Mouse (Mus musculus): Measurements from ENCODE around the gene Ostc. TPM values are rescaled to one million over a fixed set of nuclear protein-coding genes. Genes with fewer than 3 reads are reported as not detected.

Ostc gene
- polyA plus RNA-seq, 2 experiments from 2014 or later = 173 TPM

DNA sequence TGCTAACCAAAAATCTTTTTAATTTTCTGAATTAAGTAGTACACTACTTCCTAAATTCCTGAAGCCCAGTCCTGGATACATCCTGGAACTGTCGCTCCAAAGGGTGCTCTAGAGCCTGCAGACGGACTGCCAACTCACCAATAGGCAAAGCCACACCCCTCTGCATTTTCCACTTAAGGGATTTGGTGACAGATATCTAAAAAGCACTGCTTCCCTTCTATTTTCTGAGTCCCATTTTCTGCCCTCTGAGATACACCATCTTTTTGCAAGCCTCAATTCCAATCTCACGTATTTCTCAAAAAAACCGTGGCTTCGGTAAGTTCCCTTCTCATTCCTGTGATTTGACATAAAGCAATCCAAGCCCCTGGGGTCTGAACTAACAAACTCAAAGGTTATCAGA is 715 bp downstream of the Ostc start:
- no peak for ATAC-seq

DNA sequence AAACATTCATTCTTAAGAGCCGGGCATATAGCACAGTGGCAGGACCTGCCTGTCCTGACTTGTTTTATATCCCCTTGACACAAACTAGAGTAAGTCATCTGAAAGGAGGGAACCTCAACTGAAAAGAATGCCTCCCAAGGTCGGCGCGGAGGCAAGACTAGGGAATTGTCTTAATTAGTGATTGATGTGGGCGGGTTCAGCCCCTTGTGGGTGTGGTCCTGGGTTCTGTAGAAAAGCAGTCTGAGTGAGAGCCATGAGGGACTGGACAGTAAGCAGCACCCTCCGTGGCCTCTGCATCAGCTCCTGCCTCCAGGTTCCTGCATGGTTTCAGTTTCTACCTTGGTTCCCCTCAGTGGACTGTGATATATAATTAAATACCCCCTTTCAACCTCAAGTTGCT is 7.0 kb downstream of the Ostc start:
- no peak for ATAC-seq

DNA sequence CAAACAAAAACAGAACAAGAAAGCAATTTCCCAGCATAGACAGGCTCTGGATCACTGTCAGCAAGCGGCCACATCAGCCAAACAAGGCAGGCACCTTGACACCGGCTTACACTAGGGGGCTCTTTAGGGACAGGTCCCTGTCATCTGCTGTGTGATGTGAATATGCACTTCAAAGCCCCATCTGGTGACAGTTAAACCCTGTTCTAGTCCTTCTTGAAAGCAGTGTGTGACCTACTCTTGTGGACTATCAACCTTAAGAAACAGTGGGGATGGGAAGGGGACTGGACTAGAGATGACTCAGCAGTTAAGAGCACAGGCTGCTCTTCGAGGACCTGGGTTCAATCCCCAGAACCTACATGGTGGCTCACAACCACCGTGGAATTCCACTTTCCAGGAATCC is 11.6 kb downstream of the Ostc start:
- ATAC-seq = no peak

DNA sequence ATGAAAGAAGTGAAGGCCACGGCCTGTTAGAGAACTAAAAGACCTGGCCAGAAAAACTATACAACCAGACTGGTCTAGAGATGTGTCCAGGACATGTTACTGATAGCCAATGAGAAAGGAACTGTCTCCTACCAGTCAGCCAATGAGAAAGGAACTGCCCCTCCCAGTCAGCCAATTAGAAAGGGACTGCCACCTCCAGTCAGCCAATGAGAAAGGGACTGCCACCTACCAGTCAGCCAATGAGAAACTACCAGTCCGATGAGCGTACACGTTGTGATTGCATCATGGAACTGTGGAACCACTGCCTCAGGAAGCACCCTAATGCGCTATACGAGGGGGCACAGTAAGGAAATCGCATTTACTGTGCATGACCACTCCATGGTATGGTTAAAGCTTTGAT is 14.5 kb downstream of the Ostc start:
- ATAC-seq = no peak

DNA sequence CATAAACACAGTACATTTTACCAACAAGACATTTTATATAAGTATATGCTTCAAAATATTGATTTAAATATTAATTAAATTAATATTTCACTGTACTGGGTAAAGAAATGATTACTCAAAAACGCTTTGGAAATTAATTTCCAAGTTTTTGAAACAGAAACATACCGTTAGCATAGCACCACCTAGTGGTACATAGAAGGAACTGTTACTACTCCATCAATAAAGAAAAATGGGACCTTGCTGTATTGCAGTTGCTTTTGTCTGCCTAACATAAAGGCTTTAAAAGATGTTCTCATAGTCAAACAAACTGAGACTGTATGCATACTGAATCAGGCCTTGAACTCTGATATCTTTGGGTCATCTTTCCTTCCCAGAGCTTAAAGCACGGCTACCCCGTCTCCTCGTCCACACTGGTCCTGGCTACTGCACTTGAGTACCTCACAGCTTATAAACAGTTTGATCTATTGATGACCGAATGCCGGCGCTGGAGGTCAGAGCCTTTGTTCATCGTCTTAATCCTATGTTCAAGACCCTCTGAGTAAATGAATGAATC is 15.1 kb downstream of the Ostc start:
- no peak for ATAC-seq

DNA sequence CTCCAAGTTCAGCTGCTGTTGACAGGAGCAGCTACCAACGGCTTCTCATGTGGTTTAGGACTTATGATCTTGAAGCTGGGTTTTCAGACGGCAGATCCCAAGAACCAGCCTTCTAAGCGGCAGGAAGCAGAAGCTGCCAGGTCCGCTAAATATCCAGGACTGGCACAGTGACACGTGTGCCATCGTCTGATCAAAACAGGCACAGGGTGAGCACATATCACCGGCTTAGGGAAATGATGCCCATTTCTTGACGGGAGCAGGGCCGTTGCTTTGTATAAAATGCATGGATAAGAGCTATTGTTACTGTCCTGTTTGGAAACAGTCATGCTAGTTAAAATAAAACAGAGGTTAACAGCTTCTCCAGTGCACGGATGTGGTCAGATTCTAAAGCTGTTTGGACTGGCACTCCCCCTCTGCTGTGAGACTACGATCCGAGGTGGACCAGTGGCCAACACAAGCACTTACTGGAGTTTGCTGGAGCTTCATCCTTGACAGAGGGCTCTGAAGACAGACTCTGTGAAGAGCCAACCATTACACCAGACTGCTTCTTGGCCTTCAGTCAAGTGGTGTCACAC is 17.6 kb downstream of the Ostc start:
- peak; percentile 56 for ATAC-seq

DNA sequence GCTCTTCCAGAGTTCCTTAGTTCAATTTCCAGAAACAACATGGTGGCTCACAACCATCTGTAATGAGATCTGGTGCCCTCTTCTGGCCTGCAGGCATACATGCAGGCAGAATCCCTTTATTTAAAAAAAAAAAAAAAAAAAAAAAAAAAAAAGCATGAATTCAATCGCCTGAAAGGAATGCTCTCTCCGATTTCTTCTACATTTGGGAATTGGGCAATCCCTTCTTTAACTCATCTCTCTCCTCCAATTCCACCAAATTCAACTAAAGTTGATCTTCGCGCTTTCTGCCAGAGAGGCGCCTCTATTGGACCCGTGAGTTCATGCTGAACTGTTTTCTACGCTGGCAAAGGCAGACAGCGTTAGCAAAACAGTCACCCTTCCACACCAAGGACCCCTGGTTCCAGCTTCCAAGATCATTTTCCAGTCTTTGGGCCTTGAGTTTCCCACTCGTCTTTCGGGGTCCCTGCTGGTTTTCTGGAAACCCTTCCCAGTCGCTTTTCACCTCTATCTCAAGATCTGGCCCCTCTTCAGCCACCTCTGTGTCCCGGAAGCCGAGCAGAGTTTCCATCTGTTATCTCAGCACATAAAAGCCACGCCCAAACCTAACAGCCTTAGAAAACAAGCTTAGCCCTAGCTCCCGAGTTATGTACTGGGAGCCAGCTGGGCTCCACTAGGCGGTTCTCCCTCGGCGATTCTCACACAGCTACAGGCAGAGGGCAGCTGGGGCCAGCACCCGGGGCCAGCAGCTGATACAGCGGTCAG is 18.2 kb downstream of the Ostc start:
- ATAC-seq = peak; percentile 87

DNA sequence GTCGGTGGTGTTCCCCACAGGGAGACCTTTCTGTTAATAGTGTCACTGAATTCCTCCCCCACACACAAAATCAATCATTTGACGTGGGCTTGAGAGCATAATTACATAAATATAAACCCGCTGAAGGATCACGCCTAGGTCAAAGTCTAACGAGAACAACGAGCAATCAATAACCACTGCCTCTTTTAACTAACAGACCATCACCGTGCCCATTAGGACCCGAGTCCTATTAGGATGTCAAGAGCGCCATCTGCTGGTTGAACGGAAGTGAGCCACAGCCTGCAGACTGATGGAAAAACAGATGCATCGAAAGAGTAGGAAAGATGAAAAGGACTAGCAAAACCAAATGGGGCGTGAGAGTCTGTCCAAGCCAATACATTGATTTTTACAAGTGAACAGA is 19.6 kb downstream of the Ostc start:
- peak; percentile 12 for ATAC-seq

DNA sequence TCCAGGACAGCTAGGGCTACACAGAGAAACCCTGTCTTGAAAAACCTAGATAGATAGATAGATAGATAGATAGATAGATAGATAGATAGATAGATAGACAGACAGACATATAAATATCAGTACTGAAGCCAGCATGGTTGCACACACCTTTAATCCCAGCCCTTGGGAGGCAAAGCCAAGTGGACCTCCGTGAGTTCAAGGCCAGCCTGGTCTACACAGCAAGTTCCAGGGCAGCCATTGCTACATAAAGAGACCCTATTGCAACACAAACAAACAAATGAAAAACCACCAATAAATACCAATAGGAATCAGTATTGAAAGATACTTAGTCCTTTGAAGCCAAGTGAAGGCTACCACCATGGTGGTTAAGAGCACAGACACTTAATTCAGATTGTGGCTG is 22.2 kb downstream of the Ostc start:
- no peak for ATAC-seq

DNA sequence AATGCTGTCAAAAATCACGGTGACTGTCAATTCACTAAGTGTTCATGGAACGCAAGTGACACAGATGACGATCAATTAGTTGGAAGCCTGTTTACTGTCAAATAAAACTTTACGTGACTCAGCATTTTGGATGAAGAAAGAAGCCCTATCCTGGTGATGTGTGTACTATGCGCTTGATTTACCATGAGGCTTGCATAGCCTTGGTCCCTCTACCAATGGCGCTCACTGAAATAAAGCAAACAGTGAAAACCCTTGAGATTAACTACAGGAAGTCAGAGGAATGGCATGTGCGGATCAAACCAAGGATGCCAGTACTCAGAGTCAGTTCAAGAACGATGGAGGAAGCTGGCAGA is 24.3 kb downstream of the Ostc start:
- no peak for ATAC-seq

DNA sequence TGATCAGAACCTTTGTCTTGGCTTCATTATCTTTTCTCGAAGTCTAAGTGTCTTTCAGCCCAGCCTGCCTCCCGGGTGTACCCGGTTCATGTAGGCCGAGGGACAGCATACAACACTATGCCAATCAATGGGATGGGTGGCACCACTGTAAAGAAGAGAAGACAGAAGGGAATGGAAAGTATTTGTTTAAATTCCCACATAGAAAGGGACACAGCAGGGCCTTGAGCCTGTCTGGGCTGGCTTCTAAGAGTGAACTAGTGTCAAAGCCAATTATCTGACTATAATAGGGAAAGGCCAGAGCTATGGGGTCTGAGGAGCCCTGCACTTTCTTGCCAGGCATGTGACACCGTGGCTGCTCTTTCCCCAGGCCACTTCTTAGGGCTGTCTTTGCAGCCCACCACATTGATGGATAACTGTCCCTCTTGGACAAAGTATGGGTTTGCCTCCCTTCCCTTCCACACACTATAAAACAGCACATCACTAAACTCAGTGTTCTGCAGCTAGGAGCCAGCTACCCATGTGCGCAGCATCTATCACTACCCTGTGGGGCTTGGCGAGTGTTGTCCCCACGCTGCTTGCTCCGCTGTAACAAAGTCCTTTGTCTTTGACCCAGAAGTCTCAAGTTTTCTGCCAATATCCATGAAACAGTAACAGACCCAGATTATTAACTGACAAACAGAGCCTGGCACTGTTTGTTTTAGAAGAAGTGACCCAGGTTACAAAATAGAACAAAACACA is 24.8 kb downstream of the Ostc start:
- ATAC-seq = no peak

DNA sequence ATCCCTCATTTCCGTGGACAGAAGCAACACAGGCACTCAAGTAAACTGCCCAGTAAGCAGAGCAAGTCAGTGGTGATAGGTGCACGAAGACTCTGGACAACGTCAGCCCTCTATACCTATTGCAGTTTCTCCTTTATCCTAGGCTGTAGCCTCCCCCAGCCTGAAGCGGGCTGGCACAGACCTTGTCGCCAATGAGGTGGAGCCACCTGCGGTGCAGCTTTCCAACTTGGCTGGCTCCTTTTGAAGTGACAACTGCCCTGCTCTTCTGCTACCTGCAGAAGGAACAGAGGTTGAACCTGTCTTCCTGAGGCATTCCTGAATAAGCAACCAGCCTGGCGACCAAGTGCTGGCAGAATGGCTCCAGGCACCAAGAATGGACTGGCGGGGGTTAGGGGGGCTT is 25.4 kb downstream of the Ostc start:
- no peak for ATAC-seq

DNA sequence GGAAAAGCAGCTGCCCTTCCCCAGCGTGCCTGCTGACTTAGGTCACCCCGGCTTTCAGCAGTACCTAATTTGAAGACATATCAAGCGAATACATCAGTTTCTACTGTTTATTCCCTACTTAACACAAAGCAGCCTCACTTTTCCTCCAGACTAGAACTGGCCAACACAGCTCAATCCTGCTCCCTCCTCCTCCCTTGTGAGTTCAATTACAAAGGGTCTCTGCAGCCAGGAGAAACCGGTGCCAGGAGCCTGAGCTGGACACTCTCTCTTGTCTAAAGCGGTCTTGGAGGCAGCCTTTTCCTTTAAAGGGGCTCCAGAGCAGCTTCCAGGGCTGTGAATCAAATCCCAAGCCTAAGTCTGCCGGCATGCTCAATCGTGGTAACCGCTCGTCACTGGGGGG is 27.1 kb downstream of the Ostc start:
- no peak for ATAC-seq

DNA sequence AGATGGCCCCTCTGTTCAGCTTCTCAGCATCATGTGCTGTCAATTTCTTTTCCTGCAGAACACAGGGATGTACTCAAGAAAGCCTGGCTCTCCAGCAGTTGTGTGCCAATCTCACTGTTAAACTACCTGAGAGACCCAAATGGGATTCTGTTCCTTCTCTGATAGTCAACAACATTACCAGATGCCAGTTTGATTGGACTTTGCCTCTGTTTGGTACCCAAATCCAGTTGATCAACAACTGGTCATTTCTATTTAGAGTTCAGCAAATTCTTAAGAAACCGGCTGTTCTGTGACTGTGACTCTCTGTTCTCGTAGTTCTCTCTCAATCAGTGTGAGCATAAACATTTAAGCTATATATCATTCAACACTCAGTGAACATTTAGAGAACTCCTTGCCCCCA is 28.0 kb downstream of the Ostc start:
- ATAC-seq = no peak

DNA sequence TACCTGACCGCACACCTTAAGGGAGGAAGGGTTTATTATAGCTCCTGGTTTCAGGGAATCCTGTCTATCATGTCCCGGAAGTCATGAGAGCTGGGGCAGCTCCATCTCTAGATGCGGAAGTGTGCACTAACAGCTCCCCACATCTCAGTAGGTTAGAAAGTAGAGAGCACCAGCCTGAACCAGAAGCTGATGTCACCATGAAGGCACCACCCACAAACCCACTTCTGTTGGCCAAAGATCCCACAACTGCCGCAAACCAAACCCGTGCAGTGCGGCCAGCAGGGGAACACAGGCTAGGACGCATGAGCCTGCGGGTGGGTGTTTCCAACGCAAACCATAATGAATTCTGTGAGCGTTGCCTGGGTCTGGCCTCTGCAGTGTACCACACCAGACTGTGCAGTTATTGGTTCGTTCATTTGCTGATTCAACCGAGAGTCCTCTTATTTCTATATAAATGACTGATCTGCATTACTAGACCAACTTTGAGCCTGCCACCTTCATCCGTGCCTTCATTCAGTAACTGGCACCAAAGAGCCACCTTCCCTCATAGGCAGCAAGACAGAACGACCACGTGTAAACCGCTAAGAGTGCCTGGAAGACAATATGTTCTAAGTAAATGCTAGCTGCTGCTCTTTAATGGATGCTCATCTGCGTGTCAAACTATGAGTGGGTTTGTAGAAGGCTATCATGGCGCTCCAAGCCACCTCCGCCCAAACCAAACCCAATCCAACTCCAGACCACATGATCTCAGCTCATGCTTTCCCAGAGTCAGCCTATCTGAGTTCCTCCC is 31.4 kb downstream of the Ostc start:
- ATAC-seq = no peak

DNA sequence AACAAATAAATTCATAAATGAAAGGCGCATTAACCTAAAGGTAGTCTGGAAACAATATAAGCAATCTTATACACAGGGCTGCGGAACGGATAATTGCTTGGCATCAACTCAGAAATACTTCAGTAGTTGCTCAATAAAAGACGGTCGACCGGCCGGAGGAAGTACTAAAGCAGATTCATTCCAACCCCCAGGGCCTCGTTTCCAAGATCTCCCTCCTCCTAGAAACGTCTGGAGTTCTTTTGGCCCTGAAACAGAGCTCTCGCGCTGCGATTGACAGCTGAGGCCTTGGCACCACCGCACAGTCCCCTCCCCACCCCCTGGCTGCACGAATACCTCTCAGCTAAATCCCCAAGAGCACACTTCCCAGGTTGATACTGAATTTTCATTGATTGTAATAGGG is 38.0 kb downstream of the Ostc start:
- no peak for ATAC-seq

DNA sequence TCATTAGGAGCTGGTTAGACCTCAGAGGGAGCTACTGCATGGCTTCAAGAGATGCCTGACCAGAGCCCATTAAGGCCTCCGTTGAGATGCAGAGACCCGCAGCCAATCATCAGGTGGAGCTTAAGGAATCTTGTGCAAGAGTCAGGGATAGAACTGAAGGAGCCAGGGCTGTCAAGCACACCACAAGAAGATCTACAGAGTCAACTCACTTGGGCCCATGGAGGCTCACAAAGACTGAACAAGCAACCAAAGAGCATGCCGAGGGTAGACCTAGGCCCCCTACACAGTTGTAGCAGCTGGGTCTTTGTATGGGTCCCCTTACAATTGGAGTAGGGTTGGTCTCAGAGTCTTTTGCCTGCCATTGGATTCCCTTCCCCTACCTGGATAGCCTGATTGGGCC is 46.7 kb downstream of the Ostc start:
- ATAC-seq = no peak

DNA sequence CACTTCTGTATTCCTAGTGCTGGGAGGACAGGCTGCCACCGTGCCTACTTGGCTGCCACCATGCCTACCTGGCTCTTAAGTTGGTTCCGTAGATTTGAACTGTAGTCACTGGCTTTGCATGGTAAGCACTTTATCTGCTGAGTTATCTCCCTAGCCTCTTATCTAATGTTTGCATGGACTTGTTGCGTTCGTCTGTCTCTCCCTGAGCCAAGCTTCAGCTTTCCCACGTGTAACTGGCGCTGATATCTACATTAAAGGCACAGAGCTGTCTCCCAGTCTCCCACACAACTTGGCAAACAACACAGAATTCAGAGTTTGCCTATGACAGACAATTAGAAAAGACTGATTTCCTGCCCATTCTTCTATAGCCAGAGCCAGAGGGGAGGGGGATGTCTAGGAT is 48.6 kb downstream of the Ostc start:
- no peak for ATAC-seq

DNA sequence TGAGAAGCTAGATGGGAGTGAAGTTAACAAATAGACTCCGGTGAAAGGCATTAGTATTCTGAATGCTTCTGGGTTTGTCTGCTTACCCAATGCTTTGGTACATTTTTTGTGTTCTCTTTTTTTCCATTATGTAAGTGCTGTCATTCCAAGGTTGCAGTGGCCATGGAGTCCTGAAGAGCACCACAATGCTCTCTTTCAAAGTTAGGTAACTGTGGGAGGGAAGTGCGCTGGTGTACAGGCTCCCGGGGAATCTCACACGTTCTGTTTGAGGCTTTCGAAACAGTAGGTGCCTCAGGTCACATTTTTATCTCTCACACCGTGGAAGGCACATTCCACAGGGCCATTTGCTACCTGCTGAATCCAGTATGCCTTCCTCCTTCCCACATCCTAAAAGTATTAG is 59.7 kb downstream of the Ostc start:
- ATAC-seq = no peak

DNA sequence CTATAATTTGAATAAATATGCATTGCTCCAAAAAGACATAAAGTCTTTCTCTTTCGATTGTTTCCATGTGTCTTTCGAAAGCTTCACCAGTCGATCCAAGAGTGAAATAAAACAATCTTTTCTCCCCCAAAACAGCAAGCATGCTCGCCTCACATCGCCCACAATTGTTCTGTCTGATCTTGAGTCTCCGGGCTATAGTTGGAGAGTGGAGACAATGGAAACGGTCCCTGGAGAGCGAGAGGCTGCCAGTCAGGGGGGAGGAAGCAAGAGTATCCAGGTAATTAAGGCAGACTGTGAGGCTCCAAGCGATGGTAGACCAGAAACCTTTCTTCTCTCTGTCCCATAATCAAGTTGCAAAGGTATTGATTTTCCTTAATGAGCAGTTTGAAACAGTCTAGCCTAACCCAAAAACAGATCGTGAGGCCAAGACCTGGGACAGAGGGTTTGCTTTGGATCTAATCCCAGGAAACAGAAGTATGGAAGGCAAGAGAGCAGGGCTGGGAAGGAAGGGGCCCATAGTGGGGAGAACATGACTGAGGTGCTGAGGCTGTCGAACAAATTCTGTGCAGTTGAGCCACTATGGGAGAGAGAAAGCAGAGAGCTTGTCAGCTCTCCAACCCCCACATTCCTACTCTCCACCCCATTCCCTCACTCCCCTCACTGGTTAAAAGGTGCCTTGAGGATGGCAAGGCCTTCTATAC is 63.0 kb downstream of the Ostc start:
- ATAC-seq = no peak
